Mouse (Mus musculus): ENCODE data around the gene Aoc1. TPM values are rescaled to one million over a fixed set of nuclear protein-coding genes. Genes with fewer than 3 reads are reported as not detected.

Aoc1 gene
- not detected in 2 replicates for total RNA-seq (2015)
- not detected in 2 replicates for total RNA-seq (2017)

DNA sequence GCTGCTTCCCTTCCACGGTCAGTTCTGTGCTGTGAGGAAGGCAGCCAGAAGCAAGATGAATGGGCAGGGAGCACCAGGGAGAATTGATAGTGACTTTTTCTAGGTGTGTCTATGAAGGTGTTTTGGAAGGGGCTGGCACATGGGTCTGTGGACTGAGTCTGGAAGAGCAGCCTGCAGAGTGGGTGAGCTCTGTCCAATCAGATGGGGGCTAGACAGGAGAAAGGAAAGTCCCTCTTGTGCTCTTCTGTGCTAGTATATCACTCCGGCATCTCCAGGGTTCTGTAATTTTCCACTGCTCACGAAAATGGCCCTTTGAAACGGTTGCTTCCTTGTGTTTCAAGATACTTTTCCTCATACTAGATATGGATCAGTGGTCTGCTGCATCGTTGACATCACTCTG lies at the start of gene Aoc1:
Gene Aoc1 (plus strand): TSS at position 301 of the 400 bp plus-strand sequence.
- no peak for ATAC-seq (ENCODE audit: poor library complexity, severe bottlenecking)

DNA sequence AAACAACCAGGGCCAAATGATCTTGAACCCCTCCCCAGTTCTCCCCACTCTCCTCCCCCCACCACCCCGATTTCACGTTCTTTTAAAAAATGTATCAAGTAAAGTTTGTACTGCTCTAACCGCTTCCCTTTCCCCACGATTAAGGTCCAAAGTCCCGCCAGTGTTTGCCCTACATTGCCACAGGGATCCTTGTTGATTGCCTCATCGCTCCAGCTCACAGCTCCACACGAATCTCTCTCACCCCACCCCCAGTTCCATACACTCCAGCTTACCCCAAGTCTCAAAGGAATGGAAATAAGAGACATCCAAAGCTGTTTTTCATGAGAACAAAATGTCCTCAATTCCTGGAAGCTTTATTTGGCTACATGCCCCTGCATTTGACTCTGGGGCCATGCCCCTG lies 47.7 kb upstream of the Aoc1 start:
- no peak for ATAC-seq (ENCODE audit: poor library complexity, severe bottlenecking)

DNA sequence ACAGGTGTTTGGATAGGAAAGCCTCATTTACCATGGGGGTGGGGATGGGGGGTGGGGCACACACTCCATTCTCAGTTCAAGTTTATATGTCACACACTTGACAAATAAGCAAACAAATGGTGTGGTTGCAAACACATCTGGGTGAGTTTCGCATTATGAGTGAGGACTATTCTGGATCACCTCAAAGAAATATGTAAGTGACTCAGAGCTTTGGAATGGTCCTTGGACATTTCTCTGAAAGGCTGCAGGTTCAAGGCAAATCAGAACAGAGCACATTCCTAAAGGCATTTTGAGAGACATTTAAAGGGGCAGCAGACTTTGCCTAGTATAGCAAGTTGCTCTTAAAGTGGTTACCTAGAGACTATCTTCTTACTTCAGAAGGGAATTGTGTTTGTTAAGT lies 43.7 kb upstream of the Aoc1 start:
- no peak for ATAC-seq (ENCODE audit: poor library complexity, severe bottlenecking)

DNA sequence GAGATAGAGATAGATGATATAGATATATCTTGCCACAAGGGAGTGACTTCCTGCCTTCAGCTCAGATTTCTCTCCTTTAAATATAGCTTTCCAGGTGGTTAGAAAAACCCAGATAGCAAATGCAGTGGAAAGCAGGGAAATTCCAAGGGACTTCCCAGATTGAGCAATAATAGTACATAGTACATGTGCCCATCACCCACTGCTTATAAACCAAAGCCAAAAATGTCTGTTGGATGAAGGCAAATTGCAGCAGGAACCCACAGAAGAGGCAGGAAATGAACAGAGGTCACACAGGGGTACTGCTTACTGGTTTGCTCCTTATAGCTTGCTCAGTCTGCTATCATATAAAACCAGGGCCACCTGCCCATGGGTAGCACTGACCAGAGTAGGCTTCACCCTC lies 43.0 kb upstream of the Aoc1 start:
- no peak for ATAC-seq (ENCODE audit: poor library complexity, severe bottlenecking)

DNA sequence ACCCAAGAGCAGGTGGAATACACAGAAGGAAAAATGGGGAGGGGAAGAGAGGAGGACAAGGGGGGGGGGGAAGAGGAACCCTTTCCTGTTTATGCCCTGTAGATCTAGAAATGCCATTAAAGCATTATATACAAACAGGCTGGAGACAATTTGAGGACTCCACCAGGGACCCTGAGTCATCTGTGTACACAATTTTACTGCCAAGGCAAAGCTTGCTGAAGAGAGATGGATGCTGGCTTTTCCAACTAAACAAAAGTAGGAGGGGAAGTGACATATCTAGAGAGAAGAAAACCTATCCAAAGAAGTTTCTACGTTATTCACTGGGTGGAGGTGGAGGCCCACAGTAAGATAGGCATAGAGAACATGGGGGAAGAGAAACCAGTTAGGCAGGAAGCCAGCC lies 42.5 kb upstream of the Aoc1 start:
- ATAC-seq (ENCODE audit: poor library complexity, severe bottlenecking), result peak; percentile 48; the same call in 1 of the 2 replicates

DNA sequence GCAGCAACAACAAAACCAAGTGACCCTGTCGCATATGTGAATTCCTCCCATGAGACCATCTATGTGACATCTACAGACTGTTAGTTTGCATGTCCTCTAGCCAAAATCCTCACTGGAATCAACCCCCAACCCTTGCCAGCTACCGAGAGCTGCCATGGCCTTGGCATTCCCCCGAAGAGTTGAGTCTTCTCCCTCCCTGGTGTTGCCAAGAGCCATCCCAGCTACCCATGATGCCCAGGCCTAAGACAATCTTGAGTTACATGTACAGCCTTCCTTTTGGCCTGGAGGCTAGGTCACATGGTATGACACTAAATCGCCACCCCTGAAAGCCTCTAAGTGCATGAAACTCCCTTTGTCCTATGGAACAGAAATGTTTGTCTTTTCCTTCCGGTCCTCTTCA lies 41.6 kb upstream of the Aoc1 start:
- ATAC-seq (ENCODE audit: poor library complexity, severe bottlenecking), result no peak

DNA sequence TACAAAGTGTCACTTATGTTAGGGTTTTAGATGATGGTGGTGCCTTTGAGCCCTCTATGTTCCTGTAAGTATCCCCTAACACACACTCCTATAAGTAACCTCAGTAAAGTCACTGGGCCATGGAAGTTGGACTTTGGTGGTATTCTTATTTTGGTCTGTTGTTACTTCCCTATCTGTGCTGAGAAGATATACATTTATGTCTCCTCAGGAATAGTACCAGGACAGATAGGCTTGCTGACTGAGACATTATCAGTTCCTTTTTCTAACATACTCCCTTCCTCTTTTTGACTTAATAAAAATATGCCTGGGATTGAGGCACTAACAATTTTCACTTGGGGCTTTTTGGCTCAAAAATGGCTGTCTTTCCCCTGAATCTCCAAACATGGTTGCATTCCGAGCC lies 40.3 kb upstream of the Aoc1 start:
- ATAC-seq (ENCODE audit: poor library complexity, severe bottlenecking), result peak; percentile 83

DNA sequence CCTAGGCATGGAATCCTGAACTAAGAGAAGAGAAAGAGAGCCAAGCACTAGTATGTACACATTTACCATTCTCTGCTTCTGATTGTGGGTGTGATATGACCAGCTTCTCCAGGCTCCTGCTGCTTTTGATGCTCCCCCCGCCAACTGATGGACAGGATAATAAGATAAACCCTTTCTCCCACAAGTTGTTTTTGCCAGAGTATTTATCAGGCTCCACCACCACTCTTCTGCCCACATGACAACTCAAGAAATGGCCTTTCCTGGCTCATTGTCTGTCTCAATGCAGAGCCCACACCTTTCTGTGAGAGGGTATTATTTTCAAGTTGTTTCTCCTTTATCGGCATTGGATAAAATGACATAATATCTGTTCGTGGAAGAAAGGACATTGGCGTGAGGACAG lies 39.2 kb upstream of the Aoc1 start:
- ATAC-seq (ENCODE audit: poor library complexity, severe bottlenecking), result no peak

DNA sequence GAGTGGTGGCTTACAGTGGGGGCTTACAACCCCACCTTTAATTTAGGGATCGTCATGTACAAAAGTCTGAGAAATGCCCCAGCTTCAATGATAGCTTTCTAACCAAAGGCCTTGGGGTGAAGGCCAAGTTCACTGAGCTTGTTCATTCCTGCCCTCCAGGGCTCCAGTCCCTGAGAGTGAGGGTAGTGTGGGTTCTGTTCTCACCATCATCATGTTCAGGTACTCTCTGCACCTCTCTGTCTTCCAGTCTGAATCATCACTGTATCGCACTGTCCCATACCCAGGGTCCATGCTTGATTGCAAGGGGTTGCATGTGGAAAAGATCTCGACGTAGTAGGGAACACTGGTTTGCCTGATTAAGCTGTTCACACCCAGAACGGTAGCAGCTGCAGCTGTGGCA lies 37.5 kb upstream of the Aoc1 start:
- ATAC-seq (ENCODE audit: poor library complexity, severe bottlenecking), result no peak

DNA sequence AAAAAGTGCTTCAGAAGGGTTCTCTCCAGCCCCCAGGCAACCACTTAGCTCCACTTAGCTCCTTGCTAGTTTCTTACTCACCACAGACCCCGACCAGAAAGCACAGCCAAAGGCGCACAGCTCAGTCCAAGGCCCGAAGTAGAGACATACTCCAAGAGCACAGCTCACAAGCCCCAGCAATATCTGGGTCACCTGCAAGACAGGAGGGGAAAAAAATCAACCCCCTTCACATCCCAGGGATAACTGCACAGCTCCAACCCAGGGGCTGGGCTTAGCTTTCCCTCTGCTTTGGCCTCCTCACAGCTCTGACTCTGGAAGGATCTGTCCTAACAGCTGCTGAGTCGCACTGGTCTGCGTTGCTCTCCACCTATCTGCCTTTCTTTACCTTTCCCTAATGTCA lies 36.5 kb upstream of the Aoc1 start:
- no peak for ATAC-seq (ENCODE audit: poor library complexity, severe bottlenecking)

DNA sequence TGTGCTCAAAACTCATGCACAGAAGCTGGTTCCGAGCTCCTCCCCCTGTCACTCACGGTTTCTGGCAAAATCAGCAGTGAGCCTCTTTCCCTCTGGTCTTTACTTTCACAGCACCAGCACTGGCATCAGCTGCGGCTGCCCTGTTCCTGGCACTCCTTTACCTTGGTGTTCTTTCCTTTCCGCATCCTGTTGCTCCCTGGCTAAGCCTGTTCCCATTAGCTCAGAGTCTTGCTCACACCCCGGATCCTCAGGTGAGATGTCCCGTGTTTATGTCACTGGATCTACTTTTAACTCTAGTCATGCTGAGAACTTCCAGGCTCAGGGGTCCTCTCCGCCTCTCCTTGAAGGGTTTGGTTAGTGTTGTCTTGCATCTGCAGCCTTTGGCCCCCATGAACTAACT lies 35.2 kb upstream of the Aoc1 start:
- ATAC-seq (ENCODE audit: poor library complexity, severe bottlenecking), result no peak

DNA sequence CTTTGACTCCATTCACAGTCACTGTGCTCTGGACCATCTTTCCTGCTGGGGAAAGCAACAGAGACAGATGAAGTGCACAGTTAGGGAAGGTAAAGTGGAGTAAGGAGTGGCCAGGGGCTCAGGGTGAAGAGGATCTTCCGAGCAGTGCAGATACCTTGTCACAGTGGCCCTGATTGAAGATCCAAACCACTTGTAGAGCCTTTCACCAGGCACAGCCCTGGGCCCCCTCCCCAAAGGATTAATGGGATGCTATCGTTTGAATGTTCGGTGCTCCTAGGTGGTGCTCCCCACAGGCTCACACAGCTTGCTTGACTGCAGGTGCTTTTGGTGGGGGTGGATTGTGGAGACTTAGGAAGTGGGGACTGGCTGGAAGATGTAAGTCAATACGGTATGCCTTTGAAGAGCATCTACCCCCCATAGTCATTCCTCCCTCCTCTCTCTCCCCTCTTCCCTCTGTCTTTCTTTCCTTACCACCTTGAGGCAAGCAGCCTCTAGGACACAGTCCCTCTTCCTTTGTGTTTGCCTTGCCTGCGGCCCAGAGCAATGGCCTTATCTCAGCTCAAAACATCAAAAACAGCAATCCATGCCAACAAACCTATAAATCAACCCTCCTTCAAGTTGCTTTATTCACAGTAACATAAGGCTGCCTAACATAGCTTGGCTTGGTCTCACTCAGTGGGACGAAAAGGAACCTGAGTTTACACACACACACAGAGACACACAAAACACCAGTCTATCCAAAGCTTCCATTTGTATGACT lies 34.2 kb upstream of the Aoc1 start:
- no peak for ATAC-seq (ENCODE audit: poor library complexity, severe bottlenecking)

DNA sequence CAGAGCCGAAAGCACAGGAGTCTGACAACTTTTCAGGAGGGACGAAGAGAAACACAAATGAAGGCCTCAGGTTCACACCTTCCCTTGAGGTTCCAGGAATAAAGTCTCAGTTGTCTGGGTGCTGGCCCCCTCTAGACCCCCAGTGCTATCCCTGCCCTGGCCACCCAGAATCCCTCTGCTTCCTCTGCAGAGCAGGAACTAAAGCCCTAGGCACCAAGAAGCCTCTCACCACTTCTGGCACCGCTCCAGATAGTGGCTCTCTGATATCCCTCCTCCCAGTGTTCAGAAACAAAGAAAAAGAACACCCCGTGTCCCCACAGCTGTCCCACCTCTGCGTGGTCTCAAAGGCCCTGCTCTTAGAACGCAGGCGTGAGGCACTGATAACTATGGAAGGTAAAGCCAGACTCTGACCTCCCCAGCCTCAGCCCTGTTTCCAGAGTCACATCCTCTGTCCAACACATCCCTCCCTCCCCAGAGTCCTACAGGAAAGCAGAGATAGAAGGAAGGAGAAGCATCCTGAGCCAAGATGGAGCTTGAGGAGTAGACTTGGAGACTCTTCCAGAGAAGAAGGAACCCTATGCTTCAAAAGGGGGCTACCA lies 32.2 kb upstream of the Aoc1 start, which contains the start of gene Tmem176a:
Gene Tmem176a (plus strand): TSS at position 549 of the 599 bp plus-strand sequence.
- ATAC-seq (ENCODE audit: poor library complexity, severe bottlenecking), result no peak; the same call in 1 of the 2 replicates

DNA sequence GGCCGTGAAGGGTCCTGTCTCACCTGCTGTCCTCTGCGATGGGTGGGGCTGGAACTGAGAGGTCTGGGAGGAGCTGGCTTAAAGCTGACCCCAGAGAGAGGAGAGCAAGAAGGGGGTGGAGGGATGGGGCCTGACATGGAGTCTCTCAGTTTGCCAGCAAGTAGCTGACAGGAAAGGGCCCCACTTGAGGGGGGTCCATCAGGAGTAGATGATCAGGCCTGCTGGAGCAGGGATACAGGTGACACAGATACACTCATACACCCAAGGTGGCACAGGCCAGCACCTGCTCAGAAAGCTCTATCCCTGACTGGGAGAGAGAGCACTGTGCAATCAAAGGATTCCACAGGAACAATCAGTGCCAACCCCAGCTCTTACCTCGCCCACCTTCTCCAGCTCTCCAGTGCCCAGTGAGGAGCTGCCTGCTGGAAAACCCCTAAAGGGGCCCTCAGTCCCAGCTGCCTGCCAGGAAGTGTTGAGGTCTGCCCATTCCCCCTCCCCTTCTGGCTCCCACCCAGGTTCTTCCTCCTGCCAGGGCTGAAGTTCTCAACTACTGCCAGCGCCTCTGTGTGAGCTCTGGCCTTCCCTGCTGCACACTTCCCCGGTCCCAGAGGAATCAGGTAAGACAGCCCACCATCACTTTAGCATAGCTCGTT lies 31.6 kb upstream of the Aoc1 start, which contains the start of gene Tmem176b:
Gene Tmem176b (minus strand): TSS at position 524 of the 653 bp plus-strand sequence.
- ATAC-seq (ENCODE audit: poor library complexity, severe bottlenecking), result peak; percentile 48

DNA sequence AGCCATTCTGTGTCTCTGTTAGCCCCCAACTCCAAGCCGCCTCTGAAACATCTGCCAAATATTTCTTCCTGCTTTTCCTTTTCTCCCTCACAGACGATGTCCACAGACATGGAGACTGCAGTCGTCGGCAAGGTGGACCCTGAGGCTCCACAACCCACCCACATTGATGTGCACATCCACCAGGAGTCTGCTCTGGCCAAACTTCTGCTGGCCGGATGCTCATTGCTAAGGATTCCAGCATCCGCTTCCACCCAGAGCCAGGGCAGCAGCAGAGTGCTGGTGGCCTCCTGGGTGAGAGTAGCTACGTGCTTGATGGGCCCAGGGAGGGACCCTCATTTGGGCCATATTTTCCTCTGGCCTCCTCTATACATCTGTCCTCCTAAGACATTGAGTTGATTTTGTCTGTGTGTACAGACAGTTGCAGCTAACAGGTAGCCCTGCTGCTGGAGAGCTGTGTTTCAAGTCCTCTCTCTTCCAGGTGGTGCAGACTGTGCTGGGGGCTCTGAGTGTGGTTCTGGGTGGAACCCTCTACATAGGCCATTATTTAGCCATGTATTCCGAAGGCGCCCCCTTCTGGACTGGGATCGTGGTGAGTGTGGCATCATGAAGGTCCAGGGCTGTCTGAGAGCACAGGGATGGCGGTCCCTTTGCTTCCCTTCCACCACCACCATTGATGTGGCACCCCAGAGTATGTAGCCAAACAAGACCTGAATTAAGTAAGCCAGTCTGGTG lies 30.4 kb upstream of the Aoc1 start:
- ATAC-seq (ENCODE audit: poor library complexity, severe bottlenecking), result peak; percentile 46; the same call in 1 of the 2 replicates

DNA sequence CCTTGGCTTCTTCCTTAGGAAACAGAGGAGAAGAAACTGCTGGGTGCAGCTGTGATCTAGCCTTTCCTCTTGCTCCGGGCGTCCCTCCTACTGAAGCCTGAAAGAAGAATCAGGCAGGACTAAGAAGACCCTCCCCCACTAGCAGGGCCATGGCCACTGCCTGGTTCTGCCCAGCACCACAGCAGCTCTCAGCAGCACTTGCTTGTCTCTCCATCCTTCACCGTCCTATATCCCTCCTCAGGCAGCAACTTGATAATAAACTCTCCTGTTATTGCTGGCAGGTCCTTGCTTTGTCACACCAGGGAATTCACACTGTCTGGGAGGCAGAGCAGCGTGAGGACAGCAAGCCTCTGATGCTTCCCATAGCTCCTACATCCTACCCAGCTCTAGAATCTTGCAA lies 27.6 kb upstream of the Aoc1 start:
- ATAC-seq (ENCODE audit: poor library complexity, severe bottlenecking), result no peak

DNA sequence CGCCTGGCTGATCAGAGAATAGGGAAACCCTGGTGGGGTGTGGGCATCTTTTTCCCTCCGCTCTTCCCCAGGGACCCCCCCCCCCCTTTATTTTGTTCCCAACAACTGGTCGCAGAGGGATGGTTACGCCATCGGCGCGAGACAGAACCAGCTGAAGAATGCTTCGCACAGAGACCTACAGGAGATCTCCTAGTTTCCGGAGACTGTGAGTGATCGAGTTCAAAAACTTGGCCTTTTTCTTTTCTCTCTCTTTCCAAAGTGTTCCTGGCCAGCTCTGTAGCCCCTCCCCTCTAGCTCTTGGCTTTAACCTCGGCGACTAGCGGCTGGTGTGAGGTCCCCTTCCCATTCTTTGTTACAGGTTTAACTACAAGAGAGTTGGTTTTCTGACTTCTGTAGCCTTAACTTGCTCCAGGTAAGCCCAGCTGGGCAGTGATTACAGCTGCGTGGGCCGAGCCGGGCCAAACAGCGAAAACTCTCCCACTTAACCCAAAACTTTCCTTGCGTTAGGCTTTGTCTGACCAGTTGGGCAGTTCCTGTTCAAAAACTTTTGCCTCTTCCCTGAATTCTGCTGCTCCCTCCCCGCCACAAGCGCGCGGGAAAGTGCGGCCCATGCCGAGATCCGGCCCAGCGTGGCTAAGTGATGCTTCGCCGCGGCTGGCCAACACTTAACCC lies 20.7 kb upstream of the Aoc1 start:
- ATAC-seq (ENCODE audit: poor library complexity, severe bottlenecking), result no peak

DNA sequence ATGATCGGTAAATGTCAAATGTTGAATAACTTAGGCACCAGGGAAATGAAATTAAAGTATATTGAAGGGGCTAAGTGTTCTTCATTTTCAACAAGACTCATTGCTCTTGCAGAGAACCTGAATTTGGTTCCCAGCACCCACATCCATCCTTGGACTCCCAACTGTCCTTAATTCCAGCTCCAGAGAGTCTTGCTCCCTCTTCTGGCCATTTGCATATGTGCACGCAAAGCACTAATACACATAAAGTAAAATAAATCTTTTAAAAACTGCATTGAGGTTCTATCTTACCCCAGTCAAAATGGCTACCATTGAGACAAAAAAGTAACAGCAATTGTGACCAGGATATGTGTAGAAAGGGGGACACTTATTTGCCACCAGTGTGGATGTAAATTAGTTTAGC lies 18.5 kb upstream of the Aoc1 start:
- ATAC-seq (ENCODE audit: poor library complexity, severe bottlenecking), result no peak

DNA sequence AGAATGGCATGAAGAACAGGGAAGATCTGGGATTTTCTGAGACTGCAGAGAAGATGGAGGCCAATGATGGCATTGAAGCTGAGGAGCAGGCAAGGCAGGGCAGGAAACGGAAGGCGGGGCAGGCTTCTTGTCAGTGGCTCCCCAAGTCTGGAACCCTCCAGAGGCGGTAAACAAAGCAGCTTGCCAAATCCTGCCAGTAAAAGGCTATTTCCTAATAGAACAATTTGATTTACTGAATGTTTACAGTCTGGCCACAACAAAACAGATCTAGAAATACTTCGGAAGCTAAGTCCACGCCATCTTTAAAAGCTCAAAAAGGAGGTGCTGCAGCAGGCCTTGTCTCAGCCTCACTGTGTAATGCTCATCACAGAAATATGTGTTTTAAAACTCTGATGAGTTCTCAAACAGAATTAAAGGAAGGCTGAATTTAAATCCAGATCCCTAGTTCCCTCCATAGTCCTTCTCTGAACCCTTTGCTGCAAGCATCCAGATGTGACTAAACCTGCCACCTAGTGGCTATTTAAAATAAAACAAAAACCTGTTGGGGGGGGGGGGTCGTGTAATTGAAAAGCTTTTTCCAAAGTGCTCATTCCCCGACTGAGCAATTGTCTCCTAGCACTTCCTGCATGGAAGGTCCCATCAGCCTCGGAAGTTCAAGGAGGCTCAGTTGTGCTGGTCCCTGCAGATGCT lies 14.9 kb upstream of the Aoc1 start:
- no peak for ATAC-seq (ENCODE audit: poor library complexity, severe bottlenecking)

Measured in megakaryocyte, adult 5-6 weeks (primary cell).